Mouse (Mus musculus): ENCODE data around the gene Ggct. TPM values are rescaled to one million over a fixed set of nuclear protein-coding genes. Genes with fewer than 3 reads are reported as not detected.

Gene Ggct
- 4.8 and 5.7 TPM in 2 replicates for polyA plus RNA-seq (2012; rRNA removed)

DNA sequence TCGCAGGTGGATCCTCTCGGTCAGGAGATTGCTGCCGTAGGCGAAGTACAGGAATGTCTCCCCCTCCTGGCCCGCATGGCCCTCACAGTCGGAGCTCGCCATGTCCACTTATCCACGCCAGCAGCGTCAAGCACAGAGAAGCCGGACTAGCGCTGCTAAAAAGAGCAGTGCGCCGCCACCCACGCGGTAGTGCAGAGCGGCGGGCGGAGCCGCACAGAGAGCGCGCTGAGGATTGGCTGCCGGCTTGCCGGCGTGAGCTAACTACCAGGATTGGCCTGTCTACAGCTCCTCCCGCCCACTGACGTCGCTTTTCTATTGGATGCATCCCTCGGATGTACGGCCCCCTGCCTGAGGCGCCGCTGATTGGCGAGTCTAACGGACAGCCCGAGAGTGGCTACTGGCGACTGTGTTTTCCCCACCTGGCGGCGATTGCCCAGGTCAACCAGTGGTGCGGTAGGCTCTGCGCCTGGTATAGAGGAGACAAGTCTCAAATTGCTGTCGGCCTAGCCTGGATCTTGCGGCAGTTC lies at the start of gene Ggct:
Gene Ggct (minus strand): TSS at position 217 of the 527 bp plus-strand sequence.

DNA sequence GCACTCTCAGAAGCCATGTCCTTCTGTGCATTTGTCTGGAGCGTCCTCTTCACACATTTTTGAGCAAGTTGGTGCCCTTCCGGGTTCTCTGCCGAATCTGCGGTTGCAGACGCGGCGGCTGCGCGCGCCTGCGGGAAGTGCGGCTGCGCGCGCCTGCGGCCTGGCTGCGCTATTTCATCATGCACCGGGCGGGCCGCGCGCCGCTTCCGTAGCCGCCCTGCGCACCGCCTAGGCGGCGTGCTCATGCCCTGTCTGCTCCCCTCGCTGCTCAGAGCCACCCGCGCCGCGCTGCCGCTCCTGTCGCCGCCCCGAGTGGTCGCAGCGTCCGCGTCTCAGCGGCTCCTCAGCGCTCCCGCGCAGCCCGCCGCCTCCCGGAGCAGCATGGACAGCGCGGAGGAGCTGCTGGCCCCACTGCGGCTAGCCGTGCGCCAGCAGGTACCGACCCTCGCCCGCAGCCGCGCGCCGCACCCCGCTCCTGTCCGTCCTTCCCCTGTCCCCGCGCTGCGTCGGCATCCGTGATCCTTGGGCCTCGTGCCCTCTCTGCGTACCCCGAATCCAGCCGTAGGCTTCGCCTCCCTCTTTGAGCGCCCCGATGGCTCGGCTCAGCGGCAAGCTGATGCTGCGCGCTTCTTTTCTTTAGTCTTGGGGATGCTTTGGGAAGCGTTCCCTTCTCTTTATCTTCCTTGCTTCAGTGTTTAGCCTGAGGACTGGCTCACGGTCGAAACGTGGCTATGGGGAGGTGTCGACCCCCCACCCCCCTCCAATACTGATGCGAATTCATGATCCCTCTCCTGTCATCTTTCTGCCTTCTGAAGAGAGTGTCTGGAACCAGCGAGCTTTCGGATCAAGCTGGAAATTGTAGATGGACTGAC lies 45.3 kb upstream of the Ggct start, which contains the start of gene Gars:
Gene Gars (plus strand): TSS at position 209 of the 872 bp plus-strand sequence.

DNA sequence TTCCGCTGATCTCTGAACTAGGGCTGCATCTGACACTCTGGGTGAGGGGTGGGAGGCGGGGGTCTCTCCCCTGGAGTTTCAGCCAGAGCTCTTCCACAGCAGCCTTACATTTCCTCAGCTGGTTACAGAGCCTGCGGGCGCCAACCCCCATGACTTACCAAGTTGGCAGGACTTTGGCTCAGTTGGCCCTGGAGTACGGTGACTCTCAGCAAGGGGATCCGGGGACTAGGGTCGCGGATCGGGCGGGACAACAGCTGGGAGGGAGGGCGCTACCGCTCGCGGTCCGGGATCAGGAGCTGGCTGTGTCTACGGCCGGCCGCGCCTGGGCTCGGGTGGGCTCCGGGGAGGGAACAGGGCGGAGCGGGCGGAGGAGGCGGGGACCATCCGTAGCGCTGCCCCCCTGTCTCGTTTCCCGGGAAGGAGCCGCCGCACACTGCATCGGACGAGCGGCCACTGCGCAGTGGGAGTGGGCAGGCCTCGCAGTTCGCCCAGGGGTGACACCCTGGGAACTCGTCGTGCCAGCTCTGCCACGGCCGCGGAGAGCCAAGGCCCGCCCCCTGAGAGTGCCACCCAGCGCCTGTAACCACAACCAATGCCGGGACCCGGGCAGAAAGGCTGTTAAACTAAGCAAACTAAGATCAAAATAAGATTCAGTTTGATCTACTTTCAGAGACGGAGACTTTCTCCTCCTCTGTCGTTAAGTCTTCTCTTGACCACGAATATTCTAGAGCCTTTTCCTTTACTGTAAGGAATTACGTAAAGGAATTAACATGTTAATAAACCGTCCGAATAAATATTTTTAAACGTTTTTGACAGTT lies 20.4 kb downstream of the Ggct start, which contains the start of gene Nod1:
Gene Nod1 (minus strand): TSS at position 502 of the 818 bp plus-strand sequence.

Other genes with a start within 250 kb of the Ggct start
- gene Znrf2, start 176.0 kb downstream of the Ggct start, polyA plus RNA-seq (2012; rRNA removed) = 12.1 and 43.5 TPM in 2 replicates
- gene Nod1, start 20.3 kb downstream of the Ggct start, polyA plus RNA-seq (2012; rRNA removed) = 43.0 and 55.6 TPM in 2 replicates
- gene Gars, start 45.1 kb upstream of the Ggct start, polyA plus RNA-seq (2012; rRNA removed) = 30.3 and 56.2 TPM in 2 replicates
- 0.53 and 1.00 TPM in 2 replicates for gene Crhr2, start 140.1 kb upstream of the Ggct start, polyA plus RNA-seq (2012; rRNA removed)
- gene Inmt, start 182.1 kb upstream of the Ggct start, polyA plus RNA-seq (2012; rRNA removed) = 8.7 and 8.9 TPM in 2 replicates
- gene Mindy4, start 210.4 kb upstream of the Ggct start, polyA plus RNA-seq (2012; rRNA removed) = 14.9 and 17.7 TPM in 2 replicates